Mouse (Mus musculus) midbrain, embryonic 10.5 days (tissue): ENCODE results near the gene 4931406P16Rik. TPM values are rescaled to one million over a fixed set of nuclear protein-coding genes. Genes with fewer than 3 reads are reported as not detected.

Experiments used
- DNase-seq: peaks from one replicate; pipeline ENCODE4 v3.0.0-alpha.2; 2017; ENCODE audit warnings: low spot score
- H3K27ac ChIP-seq: fragments of 300-500 bp; sonication (generic); replicated peaks from 2 replicates; pipeline ENCODE4 v1.5.1; 2016; ENCODE audit warnings: mild to moderate bottlenecking
- H3K27me3 ChIP-seq: fragments of 300-500 bp; sonication (generic); 2 replicates; pipeline ENCODE4 v1.6.1; 2016; ENCODE audit warnings: low read depth, mild to moderate bottlenecking; ENCODE audit not compliant: poor library complexity, severe bottlenecking
- H3K36me3 ChIP-seq: fragments of 300-500 bp; sonication (generic); 2 replicates; pipeline ENCODE4 v1.6.1; 2016; ENCODE audit warnings: mild to moderate bottlenecking, moderate library complexity
- H3K4me1 ChIP-seq: fragments of 300-500 bp; sonication (generic); 2 replicates; pipeline ENCODE4 v1.6.1; 2016
- H3K4me3 ChIP-seq: fragments of 300-500 bp; sonication (generic); 2 replicates; pipeline ENCODE4 v1.5.1; 2016; ENCODE audit warnings: mild to moderate bottlenecking, moderate library complexity
- H3K9me3 ChIP-seq: fragments of 300-500 bp; sonication (generic); replicated peaks from 2 replicates; pipeline ENCODE4 v1.6.1; 2016; ENCODE audit warnings: mild to moderate bottlenecking
- WGBS: fragments of 180-500 bp; shearing (Covaris S2); methylation state at CpG from one replicate; pipeline ENCODE4 v1.1.7; 2016; 5-methylcytosine and 5-hydroxymethylcytosine counted together
- polyA plus RNA-seq: library from polyadenylated mRNA; unstranded; fragments of >200 nt; fragmentation: Nextera tagmentation; extraction: Ambion mirVana; gene quantifications from 2 replicates; pipeline ENCODE4 v1.2.1, GENCODE M21; 2016

The 4931406P16Rik gene
- polyA plus RNA-seq, 1 experiment from 2014 or later = 26.6 TPM

DNA sequence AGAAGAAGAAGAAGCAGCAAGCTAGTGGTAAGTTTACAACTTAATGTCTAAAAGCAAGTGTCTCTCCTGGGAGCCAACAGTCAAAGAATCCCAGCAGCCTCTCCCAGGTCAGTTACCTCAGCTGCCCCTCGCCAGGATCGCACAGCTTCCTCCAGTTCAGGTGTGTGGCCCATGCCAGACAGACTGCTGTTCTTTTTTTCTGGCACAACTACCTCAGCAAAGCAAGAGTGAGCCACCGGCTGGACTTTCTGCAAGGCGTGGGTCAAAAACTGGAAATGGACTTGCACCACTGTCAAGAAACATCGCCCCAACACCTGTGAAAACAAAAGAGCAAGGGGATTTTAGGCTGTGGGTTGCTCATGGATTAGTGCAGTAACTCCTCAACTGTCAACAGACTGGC, 49.9 kb downstream of the 4931406P16Rik start:
- Histone ChIP-seq H3K36me3 (peaks cover 37% of the 10 kb centered on the region), H3K4me3 (no peak overlapping the region), H3K27ac (no peak overlapping the region), H3K27me3 (no peaks in the 10 kb centered on the region), H3K4me1 (no peaks in the 10 kb centered on the region), H3K9me3 (no peaks in the 10 kb centered on the region)
- DNase-seq = no peak
- WGBS = 89% methylated on average over 5 of the region's 5 CpGs

DNA sequence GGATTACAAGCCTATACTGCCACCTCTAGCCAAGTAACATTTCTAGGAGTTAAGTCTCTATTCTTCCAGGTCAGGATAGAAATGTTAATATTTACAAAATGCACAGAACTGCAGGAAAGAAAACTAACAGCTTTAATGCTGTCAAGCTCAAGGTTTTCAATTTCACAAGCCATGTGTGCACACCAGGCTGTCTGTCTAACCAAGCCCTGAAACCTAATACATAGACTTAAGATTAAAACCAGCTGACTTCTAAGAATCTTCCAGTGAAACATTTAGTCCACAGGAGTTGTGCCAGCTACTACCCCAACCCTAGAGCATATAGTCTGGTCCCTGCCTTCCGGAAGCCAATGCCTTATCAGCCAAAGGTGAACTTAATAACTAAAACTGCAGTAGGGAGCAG, 54.9 kb downstream of the 4931406P16Rik start:
- Histone ChIP-seq H3K27me3 (no peaks in the 10 kb centered on the region), H3K36me3 (peaks cover 71% of the 10 kb centered on the region)

DNA sequence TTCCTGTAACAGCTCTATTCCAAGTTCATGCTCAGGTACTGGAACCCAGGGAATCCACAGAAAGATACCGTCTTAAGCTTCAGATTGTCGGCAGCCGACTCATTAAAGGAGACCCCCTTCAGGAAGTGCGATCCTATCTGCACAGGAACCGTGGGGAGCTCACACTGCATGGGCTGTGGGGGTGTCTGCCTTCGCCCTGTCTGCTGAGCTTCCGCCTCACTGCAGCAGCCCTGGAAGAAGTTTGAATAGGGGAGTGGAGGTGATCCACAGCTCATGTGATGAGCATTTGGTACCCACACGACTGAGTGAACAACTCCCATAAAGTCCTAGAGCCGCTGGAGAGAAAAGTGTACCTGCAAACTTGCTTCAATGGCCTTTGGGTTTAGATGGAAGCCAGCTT, 56.1 kb downstream of the 4931406P16Rik start:
- no peaks in the 10 kb centered on the region for H3K27me3 ChIP-seq
- H3K9me3 ChIP-seq = no peaks in the 10 kb centered on the region
- no peak for DNase-seq
- WGBS = 89% methylated on average over 9 of the region's 9 CpGs
- H3K27ac ChIP-seq = no peak overlapping the region
- H3K36me3 ChIP-seq = peaks cover 73% of the 10 kb centered on the region
- H3K4me1 ChIP-seq = no peaks in the 10 kb centered on the region
- H3K4me3 ChIP-seq = no peak overlapping the region

More for the DNA sequence above, 54.9 kb downstream of the 4931406P16Rik start:
- Histone ChIP-seq H3K4me1 (no peaks in the 10 kb centered on the region), H3K9me3 (no peaks in the 10 kb centered on the region), H3K4me3 (no peak overlapping the region), H3K27ac (no peak overlapping the region)
- no peak for DNase-seq
- 85% methylated on average over 1 of the region's 1 CpGs for WGBS

DNA sequence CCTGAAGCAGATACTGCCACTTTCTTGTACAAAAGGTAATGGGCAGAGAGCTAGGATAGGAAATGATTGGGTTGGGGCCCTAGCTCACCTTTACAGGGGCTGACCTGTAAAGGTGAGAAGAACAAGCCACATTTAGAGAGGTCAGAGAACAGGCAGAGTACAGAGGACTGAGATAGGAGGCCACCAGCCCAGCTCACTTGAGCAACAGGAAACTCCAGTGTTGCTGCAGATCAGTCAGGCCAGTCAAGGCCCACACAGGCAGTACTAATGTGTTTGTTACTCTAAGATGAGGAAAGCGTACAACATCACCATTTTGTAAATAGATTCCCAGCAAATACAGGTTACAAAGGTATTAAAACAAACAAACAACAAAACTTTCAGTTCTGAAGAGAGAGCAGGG, 57.4 kb downstream of the 4931406P16Rik start:
- H3K27ac ChIP-seq = no peak overlapping the region
- H3K9me3 ChIP-seq = no peaks in the 10 kb centered on the region
- H3K4me1 ChIP-seq = no peaks in the 10 kb centered on the region
- H3K4me3 ChIP-seq = no peak overlapping the region
- H3K27me3 ChIP-seq = no peaks in the 10 kb centered on the region
- peaks cover 64% of the 10 kb centered on the region for H3K36me3 ChIP-seq
- 97% methylated on average over 1 of the region's 1 CpGs for WGBS
- no peak for DNase-seq

DNA sequence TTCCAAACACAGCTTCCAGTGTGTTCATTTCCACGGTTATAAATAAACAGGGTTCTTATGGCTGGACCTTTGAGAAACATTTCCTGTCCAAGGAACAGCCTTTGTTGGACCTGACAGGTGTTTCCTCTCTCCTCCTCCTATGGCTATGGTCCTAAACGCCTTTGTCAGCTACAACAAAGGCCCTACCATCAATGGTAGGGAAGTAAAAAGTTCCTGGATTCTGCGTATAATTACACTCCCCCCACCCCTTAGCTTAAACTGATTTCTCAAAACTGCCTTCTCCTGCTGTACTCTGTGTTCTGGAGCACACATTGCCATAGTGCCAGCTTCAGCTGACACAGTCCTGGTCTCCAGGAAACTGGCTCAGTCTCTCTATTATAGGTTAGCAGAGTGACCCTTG, 58.2 kb downstream of the 4931406P16Rik start:
- Histone ChIP-seq H3K27me3 (no peaks in the 10 kb centered on the region), H3K36me3 (peaks cover 65% of the 10 kb centered on the region)
- WGBS = 80% methylated on average over 3 of the region's 3 CpGs

DNA sequence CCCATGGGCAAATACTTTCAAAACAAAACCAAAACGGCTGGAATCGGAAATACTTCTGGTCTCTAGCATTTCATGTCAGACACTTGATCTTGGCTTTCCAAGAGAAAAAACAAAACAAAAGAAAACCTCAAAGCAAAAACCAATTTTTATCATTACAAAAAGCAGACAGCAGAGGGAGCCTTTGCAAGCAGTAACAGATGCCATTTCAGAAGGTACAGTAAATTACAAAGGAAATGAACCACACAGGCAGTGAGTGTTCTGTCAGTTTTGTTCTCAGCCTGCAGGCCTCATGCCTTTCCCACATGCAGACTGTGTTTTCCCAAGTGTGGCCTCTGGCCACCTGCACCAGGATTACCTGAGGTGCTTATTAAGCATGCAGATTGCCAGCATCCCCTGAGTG, 61.3 kb downstream of the 4931406P16Rik start:
- Histone ChIP-seq H3K27me3 (no peaks in the 10 kb centered on the region), H3K36me3 (peaks cover 72% of the 10 kb centered on the region), H3K4me3 (no peak overlapping the region), H3K9me3 (no peaks in the 10 kb centered on the region), H3K4me1 (no peaks in the 10 kb centered on the region), H3K27ac (no peak overlapping the region)
- DNase-seq = no peak
- 86% methylated on average over 2 of the region's 2 CpGs for WGBS

More for the DNA sequence above, 58.2 kb downstream of the 4931406P16Rik start:
- DNase-seq = no peak
- H3K4me1 ChIP-seq = no peaks in the 10 kb centered on the region
- no peaks in the 10 kb centered on the region for H3K9me3 ChIP-seq
- H3K27ac ChIP-seq = no peak overlapping the region
- H3K4me3 ChIP-seq = no peak overlapping the region

DNA sequence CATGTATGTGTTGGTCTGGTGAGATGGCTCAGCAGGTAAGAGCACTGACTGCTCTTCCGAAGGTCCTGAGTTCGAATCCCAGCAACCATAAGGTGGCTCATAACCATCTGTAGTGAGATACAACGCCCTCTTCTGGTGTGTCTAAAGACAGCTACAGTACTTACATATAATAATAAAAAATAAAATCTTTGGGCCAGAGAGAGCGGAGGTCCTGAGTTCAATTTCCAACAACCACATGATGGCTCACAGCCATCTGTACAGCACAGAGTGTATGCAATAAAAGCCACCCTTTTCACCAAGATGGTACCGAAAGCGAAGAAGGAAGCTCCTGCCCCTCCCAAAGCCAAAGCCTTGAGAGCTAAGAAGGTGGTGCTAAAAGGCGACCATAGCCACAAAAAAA, 62.6 kb downstream of the 4931406P16Rik start, which contains the start of gene Gm6096:
Gene Gm6096 (plus strand): TSS at position 301 of the 400 bp plus-strand sequence.
- H3K36me3 ChIP-seq = peaks cover 70% of the 10 kb centered on the region
- no peak within 1 kb of the TSS for H3K4me3 ChIP-seq
- H3K27me3 ChIP-seq = no peaks in the 10 kb centered on the region
- DNase-seq = no peak
- no peak within 1 kb of the TSS for H3K27ac ChIP-seq
- H3K9me3 ChIP-seq = no peaks in the 10 kb centered on the region
- 91% methylated on average over 7 of the region's 7 CpGs for WGBS
- H3K4me1 ChIP-seq = no peaks in the 10 kb centered on the region

DNA sequence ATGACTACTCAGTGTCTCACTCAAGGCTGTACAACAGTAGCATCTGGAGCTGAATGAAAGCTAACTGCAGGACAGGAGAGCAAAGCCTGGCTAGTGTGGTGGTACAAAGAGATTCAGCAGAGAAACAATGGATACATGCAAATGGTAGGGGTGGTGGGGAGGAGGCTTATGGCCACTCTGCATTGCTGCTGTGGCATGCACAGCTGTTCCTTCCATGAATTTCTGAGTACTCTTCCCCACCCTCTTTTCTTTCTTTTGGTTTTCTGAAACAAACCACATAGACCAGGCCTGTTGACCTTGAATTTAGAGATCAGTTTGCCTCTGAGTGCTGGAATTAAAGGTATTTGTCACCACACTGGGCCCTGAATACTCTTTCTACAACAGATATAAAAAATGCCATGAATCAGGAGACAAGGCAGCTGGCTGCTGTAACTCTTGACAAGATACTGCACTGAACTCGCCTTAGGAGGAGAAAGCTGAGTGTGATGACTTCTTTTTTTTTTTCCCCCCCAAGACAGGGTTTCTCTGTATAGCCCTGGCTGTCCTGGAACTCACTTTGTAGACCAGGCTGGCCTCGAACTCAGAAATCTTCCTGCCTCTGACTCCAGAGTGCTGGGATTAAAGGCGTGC, 66.4 kb downstream of the 4931406P16Rik start:
- DNase-seq = no peak
- H3K9me3 ChIP-seq = no peaks in the 10 kb centered on the region
- no peak overlapping the region for H3K4me3 ChIP-seq
- WGBS = 91% methylated on average over 3 of the region's 3 CpGs
- no peaks in the 10 kb centered on the region for H3K27me3 ChIP-seq
- no peaks in the 10 kb centered on the region for H3K4me1 ChIP-seq
- H3K36me3 ChIP-seq = peaks cover 77% of the 10 kb centered on the region
- H3K27ac ChIP-seq = no peak overlapping the region

DNA sequence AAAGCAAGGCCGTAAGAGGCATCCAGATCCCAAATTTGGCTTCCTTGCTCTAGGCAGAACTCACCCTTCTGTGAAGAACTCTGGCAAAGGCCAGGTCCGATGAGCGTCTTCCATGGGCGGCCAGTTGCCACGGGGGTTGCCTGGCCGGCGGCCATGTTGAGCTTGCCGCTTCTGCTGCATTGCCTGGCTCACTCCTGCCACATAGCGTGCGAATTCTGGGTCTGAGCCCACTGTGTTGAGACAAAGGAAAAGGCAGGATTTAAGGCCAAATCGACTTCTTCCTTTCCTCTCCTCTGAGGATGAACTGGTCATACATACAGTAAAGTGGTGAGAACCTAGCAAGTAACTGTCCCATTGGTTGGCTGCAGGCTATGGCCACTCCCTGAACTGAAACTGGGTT, 71.2 kb downstream of the 4931406P16Rik start:
- no peak for DNase-seq
- 93% methylated on average over 11 of the region's 11 CpGs for WGBS
- Histone ChIP-seq H3K36me3 (peaks cover 82% of the 10 kb centered on the region), H3K4me1 (no peaks in the 10 kb centered on the region), H3K9me3 (no peaks in the 10 kb centered on the region), H3K27me3 (no peaks in the 10 kb centered on the region), H3K4me3 (no peak overlapping the region), H3K27ac (no peak overlapping the region)

DNA sequence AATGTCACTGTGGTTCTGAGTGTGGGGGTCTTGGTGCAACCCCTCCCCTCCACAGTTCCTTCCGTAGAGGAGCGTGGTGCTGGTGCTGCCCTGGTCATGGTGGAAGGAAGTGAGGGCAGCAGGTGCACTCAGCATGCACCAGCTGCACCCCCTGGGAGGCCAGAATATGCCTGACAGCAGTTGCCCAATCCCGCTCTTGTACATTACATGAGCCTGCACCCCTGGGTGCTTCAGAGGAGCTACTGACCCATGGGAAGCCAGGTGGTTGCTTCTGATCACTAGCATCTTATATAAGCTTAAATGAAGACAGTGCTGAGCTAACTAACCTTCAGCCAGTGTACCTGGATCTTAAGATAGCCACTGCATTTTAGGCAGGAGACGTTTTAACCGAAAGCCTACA, 75.3 kb downstream of the 4931406P16Rik start:
- Histone ChIP-seq H3K9me3 (no peaks in the 10 kb centered on the region), H3K36me3 (peaks cover 63% of the 10 kb centered on the region), H3K27me3 (no peaks in the 10 kb centered on the region), H3K4me1 (peaks cover 16% of the 10 kb centered on the region), H3K4me3 (no peak overlapping the region), H3K27ac (no peak overlapping the region)
- DNase-seq = no peak
- WGBS = 94% methylated on average over 5 of the region's 5 CpGs

DNA sequence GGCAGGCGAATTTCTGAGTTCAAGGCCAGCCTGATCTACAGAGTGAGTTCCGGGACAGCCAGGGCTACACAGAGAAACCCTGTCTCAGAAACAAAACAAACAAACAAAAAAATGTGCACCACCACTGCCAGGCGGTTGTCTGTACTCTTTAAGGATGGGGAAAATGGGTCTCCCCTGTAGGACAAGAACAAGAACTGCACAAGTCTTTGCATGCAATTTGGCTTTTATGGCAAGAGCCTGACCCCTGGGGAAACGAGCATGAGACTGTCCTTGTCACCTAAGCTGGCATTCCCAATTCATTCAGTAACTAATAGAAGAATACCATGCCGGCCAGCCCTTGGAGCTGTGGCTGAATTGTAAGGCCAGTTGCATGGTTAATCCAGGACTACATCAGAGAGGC, 77.7 kb downstream of the 4931406P16Rik start:
- WGBS = 91% methylated on average over 5 of the region's 5 CpGs
- Histone ChIP-seq H3K27me3 (no peaks in the 10 kb centered on the region), H3K27ac (no peak overlapping the region), H3K9me3 (no peaks in the 10 kb centered on the region), H3K4me1 (peaks cover 23% of the 10 kb centered on the region), H3K36me3 (peaks cover 46% of the 10 kb centered on the region), H3K4me3 (no peak overlapping the region)
- no peak for DNase-seq

DNA sequence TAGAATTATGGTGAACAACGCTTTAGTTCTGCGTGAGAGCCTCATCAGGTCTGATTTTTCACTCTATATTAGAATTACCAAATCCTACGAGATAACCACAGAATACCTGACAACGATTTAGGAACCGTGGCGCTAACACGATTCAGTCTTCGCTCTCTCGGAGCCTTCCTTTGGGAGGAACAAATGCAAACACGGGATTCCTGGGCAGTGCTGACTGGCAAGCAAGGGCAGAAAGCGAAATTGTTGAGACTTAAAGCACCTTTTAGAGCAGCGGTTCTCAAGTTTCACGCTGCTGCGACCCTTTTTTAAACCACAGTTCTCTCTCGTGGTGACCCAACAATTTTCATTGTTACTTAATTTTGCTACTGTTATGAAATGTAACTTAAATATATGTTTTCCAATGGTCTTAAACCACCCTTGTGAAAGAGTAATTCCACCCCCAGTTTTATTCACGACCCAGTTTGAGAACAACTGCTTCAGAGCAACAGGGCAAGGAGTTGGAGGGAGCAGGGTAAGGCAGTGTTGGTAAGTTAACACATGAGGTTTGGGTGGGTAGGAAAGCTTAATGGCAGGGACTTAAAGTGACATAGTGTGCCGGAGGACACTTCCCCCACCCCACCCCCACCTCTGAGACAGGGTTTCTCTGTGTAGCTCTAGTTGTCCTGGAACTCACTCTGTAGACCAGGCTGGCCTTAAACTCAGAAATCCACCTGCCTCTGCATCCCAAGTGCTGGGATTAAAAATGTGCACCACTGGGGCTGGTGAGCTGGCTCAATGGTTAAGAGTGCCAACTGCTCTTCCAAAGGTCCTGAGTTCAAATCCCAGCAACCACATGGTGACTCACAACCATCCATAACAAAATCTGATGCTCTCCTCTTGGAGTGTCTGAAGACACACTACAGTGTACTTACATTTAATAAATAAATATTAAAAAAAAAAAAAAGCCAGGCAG, 78.5 kb downstream of the 4931406P16Rik start:
- H3K27me3 ChIP-seq = no peaks in the 10 kb centered on the region
- H3K36me3 ChIP-seq = peaks cover 40% of the 10 kb centered on the region
- H3K27ac ChIP-seq = peak overlapping the region; percentile 90
- DNase-seq = peak; percentile 36
- no peaks in the 10 kb centered on the region for H3K9me3 ChIP-seq
- H3K4me3 ChIP-seq = peak overlapping the region; percentile 60
- H3K4me1 ChIP-seq = peaks cover 29% of the 10 kb centered on the region
- 5% methylated on average over 17 of the region's 17 CpGs for WGBS
